Mouse (Mus musculus): ENCODE results near the gene Hapln1. TPM values are rescaled to one million over a fixed set of nuclear protein-coding genes. Genes with fewer than 3 reads are reported as not detected.

Gene Hapln1
- polyA plus RNA-seq, 1 experiment from 2014 or later: 9.8 TPM

DNA sequence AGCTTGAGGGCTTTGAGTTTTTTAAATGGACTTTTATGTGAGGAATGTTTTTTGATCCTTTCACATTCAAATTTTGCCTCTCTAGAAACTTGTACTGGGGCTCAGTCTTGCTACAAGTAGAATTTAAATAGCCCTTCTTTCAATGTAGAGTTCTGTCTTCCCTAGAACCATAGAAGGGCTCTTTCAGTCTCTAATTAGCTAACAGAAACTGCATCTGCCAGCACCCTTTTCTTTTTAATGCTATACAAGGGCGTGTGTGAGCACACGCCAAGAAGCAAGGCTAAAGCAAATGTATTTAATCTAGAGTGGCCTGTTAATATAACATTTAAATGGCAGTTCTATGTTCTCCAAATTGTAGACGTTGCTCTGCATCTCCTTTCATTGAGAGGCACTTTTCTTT, 67.8 kb downstream of the Hapln1 start:
- Histone ChIP-seq H3K4me3 (replicated peaks) (no peak overlapping the region), H3K9ac (no peak overlapping the region), H3K9me3 (replicated peaks) (no peaks in the 10 kb centered on the region), H3K4me1 (no peaks in the 10 kb centered on the region), H3K27ac (no peak overlapping the region), H3K36me3 (no peaks in the 10 kb centered on the region), H3K4me2 (no peak overlapping the region), H3K27me3 (no peaks in the 10 kb centered on the region)
- WGBS: 72% methylated on average over 3 of the region's 3 CpGs
- ATAC-seq (replicated peaks; ENCODE audit: low FRiP score): no peak

- Histone ChIP-seq H3K27me3 (no peaks in the 10 kb centered on the region), H3K36me3 (no peaks in the 10 kb centered on the region), H3K4me1 (no peaks in the 10 kb centered on the region), H3K9me3 (replicated peaks) (no peaks in the 10 kb centered on the region), H3K27ac (no peak overlapping the region), H3K4me3 (replicated peaks) (no peak overlapping the region), H3K4me2 (no peak overlapping the region), H3K9ac (no peak overlapping the region)
- 80% methylated on average over 3 of the region's 3 CpGs for WGBS
- no peak for ATAC-seq (replicated peaks; ENCODE audit: low FRiP score)
Measured at GRCm38 (mm10) chr13:89619064-89619463, 79.5 kb downstream of the Hapln1 start.

GRCm38 (mm10) chr13:89634137-89634683, 94.6 kb downstream of the Hapln1 start:
- Histone ChIP-seq H3K4me2 (no peak overlapping the region), H3K27ac (no peak overlapping the region), H3K36me3 (no peaks in the 10 kb centered on the region), H3K27me3 (0 out of 2 replicates have a peak, but pooled peaks cover 4% of the 10 kb centered on the region), H3K4me3 (replicated peaks) (no peak overlapping the region), H3K9me3 (replicated peaks) (no peaks in the 10 kb centered on the region), H3K4me1 (no peaks in the 10 kb centered on the region), H3K9ac (no peak overlapping the region)
- 28% methylated on average over 4 of the region's 4 CpGs for WGBS
- ATAC-seq (replicated peaks; ENCODE audit: low FRiP score): peak; percentile 66; the same call in 1 of the 2 replicates

DNA sequence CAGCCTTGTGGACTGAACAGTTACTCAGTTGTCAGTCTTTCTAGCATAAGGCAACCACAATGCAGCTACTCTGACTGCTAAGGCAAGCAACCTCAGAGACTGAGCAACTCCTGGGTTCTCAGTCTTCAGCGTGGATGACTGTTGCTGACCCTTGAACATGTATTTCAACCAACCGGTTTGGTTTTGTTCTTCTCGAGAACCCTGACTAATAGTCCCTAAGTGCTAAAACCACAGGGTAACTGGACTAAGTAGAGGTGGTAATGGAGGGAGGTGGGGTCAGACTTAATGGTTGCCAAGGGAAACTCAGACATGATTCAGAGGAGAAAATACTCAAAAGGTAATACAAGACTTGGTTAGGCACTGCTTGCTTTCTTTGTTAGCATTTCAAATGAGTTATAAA, 97.4 kb downstream of the Hapln1 start:
- Histone ChIP-seq H3K9me3 (replicated peaks) (no peaks in the 10 kb centered on the region), H3K36me3 (no peaks in the 10 kb centered on the region), H3K4me1 (no peaks in the 10 kb centered on the region), H3K27me3 (no peaks in the 10 kb centered on the region), H3K27ac (no peak overlapping the region), H3K4me3 (replicated peaks) (no peak overlapping the region), H3K9ac (no peak overlapping the region), H3K4me2 (no peak overlapping the region)
- no peak for ATAC-seq (replicated peaks; ENCODE audit: low FRiP score)
- 74% methylated on average over 3 of the region's 3 CpGs for WGBS

GRCm38 (mm10) chr13:89645589-89645988, 106.0 kb downstream of the Hapln1 start:
- H3K4me3 ChIP-seq (replicated peaks): no peak overlapping the region
- no peak for ATAC-seq (replicated peaks; ENCODE audit: low FRiP score)
- H3K36me3 ChIP-seq: no peaks in the 10 kb centered on the region
- H3K4me2 ChIP-seq: no peak overlapping the region
- H3K4me1 ChIP-seq: no peaks in the 10 kb centered on the region
- no peak overlapping the region for H3K9ac ChIP-seq
- WGBS: 77% methylated on average over 2 of the region's 2 CpGs
- H3K27me3 ChIP-seq: no peaks in the 10 kb centered on the region
- no peak overlapping the region for H3K27ac ChIP-seq
- H3K9me3 ChIP-seq (replicated peaks): no peaks in the 10 kb centered on the region

DNA sequence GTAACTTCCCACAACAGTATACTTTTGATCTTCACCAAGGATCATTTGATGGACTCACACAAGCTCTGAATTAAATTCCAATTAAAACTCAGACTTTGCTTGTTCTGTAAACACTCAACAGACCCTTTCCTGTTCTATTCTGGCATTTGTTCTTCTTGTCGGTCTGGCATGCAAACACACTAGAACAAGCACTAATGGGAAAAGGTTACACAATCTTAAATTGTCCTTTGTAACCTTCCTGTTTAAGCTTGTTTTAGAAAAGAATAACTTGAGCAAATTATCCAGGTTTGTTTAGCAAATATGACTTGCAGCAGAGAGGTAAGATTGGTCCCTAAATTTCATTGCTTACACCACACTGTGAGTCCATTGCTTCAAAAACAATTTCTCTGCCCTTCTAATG, 113.2 kb downstream of the Hapln1 start:
- Histone ChIP-seq H3K27ac (no peak overlapping the region), H3K27me3 (no peaks in the 10 kb centered on the region), H3K4me3 (replicated peaks) (no peak overlapping the region), H3K36me3 (peaks cover 19% of the 10 kb centered on the region), H3K9me3 (replicated peaks) (no peaks in the 10 kb centered on the region), H3K4me2 (no peak overlapping the region), H3K4me1 (no peaks in the 10 kb centered on the region), H3K9ac (no peak overlapping the region)
- ATAC-seq (replicated peaks; ENCODE audit: low FRiP score): no peak
- WGBS: 51% methylated on average over 1 of the region's 1 CpGs

DNA sequence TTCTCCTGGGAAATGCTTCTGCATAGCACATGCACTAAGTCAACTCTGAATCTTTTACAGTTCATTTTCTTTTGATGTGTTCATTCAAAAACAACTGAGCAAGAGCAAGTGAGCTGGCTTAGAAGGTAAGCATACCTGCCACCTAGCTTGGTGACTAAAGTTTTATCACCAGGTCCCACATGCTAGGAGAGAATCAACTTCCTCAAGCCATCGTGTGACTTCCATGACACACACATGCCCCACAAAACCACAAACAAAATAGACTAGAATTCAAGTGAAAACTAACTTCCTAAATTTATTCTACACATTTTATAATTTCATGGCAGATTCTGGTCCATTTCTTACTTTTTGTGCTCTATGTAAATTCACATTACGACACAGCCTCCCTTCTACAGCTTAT, 113.7 kb downstream of the Hapln1 start:
- WGBS: 85% methylated on average over 2 of the region's 2 CpGs

GRCm38 (mm10) chr13:89657046-89657445, 117.5 kb downstream of the Hapln1 start:
- H3K36me3 ChIP-seq: peaks cover 31% of the 10 kb centered on the region
- H3K4me3 ChIP-seq (replicated peaks): no peak overlapping the region
- H3K4me2 ChIP-seq: no peak overlapping the region
- no peak overlapping the region for H3K9ac ChIP-seq
- ATAC-seq (replicated peaks; ENCODE audit: low FRiP score): no peak
- no peaks in the 10 kb centered on the region for H3K4me1 ChIP-seq
- no peak overlapping the region for H3K27ac ChIP-seq
- no peaks in the 10 kb centered on the region for H3K27me3 ChIP-seq
- WGBS: 95% methylated on average over 11 of the region's 11 CpGs
- no peaks in the 10 kb centered on the region for H3K9me3 ChIP-seq (replicated peaks)

More for the DNA sequence above, 113.7 kb downstream of the Hapln1 start:
- ATAC-seq (replicated peaks; ENCODE audit: low FRiP score): no peak
- Histone ChIP-seq H3K4me2 (no peak overlapping the region), H3K9me3 (replicated peaks) (no peaks in the 10 kb centered on the region), H3K9ac (no peak overlapping the region), H3K4me3 (replicated peaks) (no peak overlapping the region), H3K27ac (no peak overlapping the region), H3K4me1 (no peaks in the 10 kb centered on the region), H3K27me3 (no peaks in the 10 kb centered on the region), H3K36me3 (peaks cover 19% of the 10 kb centered on the region)

Other genes starting within 250 kb of the Hapln1 start
- 73.2 and 73.8 TPM in 2 replicates for gene Vcan, start 202.7 kb downstream of the Hapln1 start, polyA plus RNA-seq (2015; fragmentation: Nextera tagmentation; extraction: Ambion mirVana)

Measured in kidney, embryonic 15.5 days (tissue).